Mouse (Mus musculus) embryonic facial prominence, embryonic 11.5 days (tissue): ENCODE data around the gene Adad1. TPM values are rescaled to one million over a fixed set of nuclear protein-coding genes. Genes with fewer than 3 reads are reported as not detected.
A peak's percentile ranks its signal among the peaks of the same experiment; 100 is the strongest.

Experiments
- ATAC-seq: fragments of 200-750 bp; cut with Nextera tagmentation; replicated peaks from 2 replicates; pipeline ENCODE4 v1.8.0; 2017; ENCODE audit warnings: low read depth; ENCODE audit not compliant: insufficient number of reproducible peaks, low FRiP score, low TSS enrichment
- DNase-seq: peaks from one replicate; pipeline ENCODE4 v3.0.0-alpha.2; 2015; ENCODE audit warnings: low spot score
- H3K27ac ChIP-seq: fragments of 300-500 bp; sonication (generic); replicated peaks from 2 replicates; pipeline ENCODE4 v1.5.1; 2014; ENCODE audit warnings: mild to moderate bottlenecking, low read depth, low read length, control low read depth
- H3K27me3 ChIP-seq: fragments of 300-500 bp; sonication (generic); 2 replicates; pipeline ENCODE4 v1.6.1; 2014; ENCODE audit warnings: mild to moderate bottlenecking, low read length, moderate library complexity, mixed read lengths; ENCODE audit not compliant: control insufficient read depth, insufficient read depth
- H3K36me3 ChIP-seq: fragments of 300-500 bp; sonication (generic); replicated peaks from 2 replicates; pipeline ENCODE4 v1.6.1; 2014; ENCODE audit warnings: low read depth, mild to moderate bottlenecking, low read length, moderate library complexity, mixed read lengths; ENCODE audit not compliant: control insufficient read depth, insufficient read depth
- H3K4me1 ChIP-seq: fragments of 300-500 bp; sonication (generic); 2 replicates; pipeline ENCODE4 v1.6.1; 2014; ENCODE audit warnings: low read length, mixed read lengths; ENCODE audit not compliant: control insufficient read depth, insufficient read depth
- H3K4me2 ChIP-seq: fragments of 300-500 bp; sonication (generic); 2 replicates; pipeline ENCODE4 v1.6.1; 2014; ENCODE audit warnings: low read depth, mild to moderate bottlenecking, control low read depth, low read length, moderate library complexity
- H3K4me3 ChIP-seq: fragments of 300-500 bp; sonication (generic); 2 replicates; pipeline ENCODE4 v1.5.1; 2014; ENCODE audit warnings: low read depth, low read length, control low read depth
- H3K9ac ChIP-seq: fragments of 300-500 bp; sonication (generic); replicated peaks from 2 replicates; pipeline ENCODE4 v1.6.1; 2014; ENCODE audit warnings: mild to moderate bottlenecking, control low read depth, low read length
- H3K9me3 ChIP-seq: fragments of 300-500 bp; sonication (generic); replicated peaks from 2 replicates; pipeline ENCODE4 v1.6.1; 2016; ENCODE audit warnings: mild to moderate bottlenecking, low read length, inconsistent platforms, mixed read lengths; ENCODE audit not compliant: control insufficient read depth
- WGBS: fragments of 180-500 bp; shearing (Covaris S2); extraction: QIAGEN DNeasy Blood & Tissue Kit; methylation state at CpG from one replicate; pipeline ENCODE4 v1.1.7; 2014; 5-methylcytosine and 5-hydroxymethylcytosine counted together
- polyA plus RNA-seq: library from polyadenylated mRNA; unstranded; fragments of >200 nt; fragmentation: Nextera tagmentation; extraction: Ambion mirVana; gene quantifications from 2 replicates; pipeline ENCODE4 v1.2.1, GENCODE M21; 2014

The Adad1 gene
- polyA plus RNA-seq, 1 experiment from 2014 or later, result 0.27 TPM

- no peaks in the 10 kb centered on the region for H3K9me3 ChIP-seq
Measured at GRCm38 (mm10) chr3:37126162-37126561, 62.8 kb downstream of the Adad1 start.

GRCm38 (mm10) chr3:37128269-37128668 lies 64.9 kb downstream of the Adad1 start:
- H3K36me3 ChIP-seq, result no peaks in the 10 kb centered on the region
- 47% methylated on average over 4 of the region's 4 CpGs for WGBS
- H3K9me3 ChIP-seq, result no peaks in the 10 kb centered on the region
- no peaks in the 10 kb centered on the region for H3K4me1 ChIP-seq
- H3K4me3 ChIP-seq, result no peak overlapping the region
- no peak overlapping the region for H3K4me2 ChIP-seq
- DNase-seq, result peak; percentile 33
- no peak overlapping the region for H3K9ac ChIP-seq
- ATAC-seq, result no peak
- no peaks in the 10 kb centered on the region for H3K27me3 ChIP-seq
- no peak overlapping the region for H3K27ac ChIP-seq

More at GRCm38 (mm10) chr3:37126162-37126561, 62.8 kb downstream of the Adad1 start:
- H3K4me2 ChIP-seq, result no peak overlapping the region
- DNase-seq (no peak), ATAC-seq (no peak)
- H3K4me1 ChIP-seq, result no peaks in the 10 kb centered on the region
- no peak overlapping the region for H3K9ac ChIP-seq
- WGBS, result 81% methylated on average over 4 of the region's 4 CpGs
- no peaks in the 10 kb centered on the region for H3K27me3 ChIP-seq
- H3K27ac ChIP-seq, result no peak overlapping the region
- H3K4me3 ChIP-seq, result no peak overlapping the region
- no peaks in the 10 kb centered on the region for H3K36me3 ChIP-seq

GRCm38 (mm10) chr3:37129063-37129462 lies 65.7 kb downstream of the Adad1 start:
- Histone ChIP-seq H3K4me1 (no peaks in the 10 kb centered on the region), H3K27me3 (no peaks in the 10 kb centered on the region), H3K4me2 (no peak overlapping the region), H3K4me3 (no peak overlapping the region), H3K36me3 (no peaks in the 10 kb centered on the region), H3K27ac (no peak overlapping the region), H3K9me3 (no peaks in the 10 kb centered on the region), H3K9ac (no peak overlapping the region)
- DNase-seq, result no peak
- no peak for ATAC-seq
- WGBS, result 64% methylated on average over 2 of the region's 2 CpGs

GRCm38 (mm10) chr3:37137231-37137630 lies 73.9 kb downstream of the Adad1 start:
- H3K27me3 ChIP-seq, result no peaks in the 10 kb centered on the region
- ATAC-seq, result no peak
- H3K36me3 ChIP-seq, result no peaks in the 10 kb centered on the region
- no peak overlapping the region for H3K4me2 ChIP-seq
- no peak for DNase-seq
- no peak overlapping the region for H3K9ac ChIP-seq
- H3K27ac ChIP-seq, result no peak overlapping the region
- H3K4me1 ChIP-seq, result no peaks in the 10 kb centered on the region
- 80% methylated on average over 4 of the region's 4 CpGs for WGBS
- no peak overlapping the region for H3K4me3 ChIP-seq
- no peaks in the 10 kb centered on the region for H3K9me3 ChIP-seq

- ATAC-seq, result no peak
- 80% methylated on average over 3 of the region's 3 CpGs for WGBS
Measured at GRCm38 (mm10) chr3:37139192-37139591, 75.9 kb downstream of the Adad1 start.

GRCm38 (mm10) chr3:37140168-37140906 lies 77.0 kb downstream of the Adad1 start:
- WGBS, result 88% methylated on average over 6 of the region's 6 CpGs
- DNase-seq (no peak), ATAC-seq (no peak)
- H3K9me3 ChIP-seq, result no peaks in the 10 kb centered on the region
- H3K36me3 ChIP-seq, result no peaks in the 10 kb centered on the region
- H3K27ac ChIP-seq, result no peak overlapping the region
- no peak overlapping the region for H3K4me2 ChIP-seq
- no peaks in the 10 kb centered on the region for H3K27me3 ChIP-seq
- H3K4me1 ChIP-seq, result no peaks in the 10 kb centered on the region
- no peak overlapping the region for H3K4me3 ChIP-seq
- H3K9ac ChIP-seq, result no peak overlapping the region

More at GRCm38 (mm10) chr3:37139192-37139591, 75.9 kb downstream of the Adad1 start:
- Histone ChIP-seq H3K4me3 (no peak overlapping the region), H3K36me3 (no peaks in the 10 kb centered on the region), H3K4me1 (no peaks in the 10 kb centered on the region), H3K9ac (no peak overlapping the region), H3K9me3 (no peaks in the 10 kb centered on the region), H3K4me2 (no peak overlapping the region), H3K27me3 (no peaks in the 10 kb centered on the region), H3K27ac (no peak overlapping the region)
- DNase-seq, result no peak

- no peak overlapping the region for H3K4me2 ChIP-seq
- no peak overlapping the region for H3K27ac ChIP-seq
- ATAC-seq (no peak), DNase-seq (no peak)
- H3K9ac ChIP-seq, result no peak overlapping the region
- no peaks in the 10 kb centered on the region for H3K36me3 ChIP-seq
- no peaks in the 10 kb centered on the region for H3K27me3 ChIP-seq
- H3K9me3 ChIP-seq, result no peaks in the 10 kb centered on the region
- WGBS, result 80% methylated on average over 2 of the region's 2 CpGs
- H3K4me3 ChIP-seq, result no peak overlapping the region
- H3K4me1 ChIP-seq, result no peaks in the 10 kb centered on the region
Measured at GRCm38 (mm10) chr3:37141827-37142226, 78.5 kb downstream of the Adad1 start.

GRCm38 (mm10) chr3:37144979-37145378 lies 81.7 kb downstream of the Adad1 start:
- H3K27ac ChIP-seq, result no peak overlapping the region
- H3K4me1 ChIP-seq, result no peaks in the 10 kb centered on the region
- no peaks in the 10 kb centered on the region for H3K9me3 ChIP-seq
- H3K9ac ChIP-seq, result no peak overlapping the region
- no peak overlapping the region for H3K4me3 ChIP-seq
- 70% methylated on average over 1 of the region's 1 CpGs for WGBS
- DNase-seq (no peak), ATAC-seq (no peak)
- no peaks in the 10 kb centered on the region for H3K27me3 ChIP-seq
- H3K4me2 ChIP-seq, result no peak overlapping the region
- no peaks in the 10 kb centered on the region for H3K36me3 ChIP-seq
